Mouse (Mus musculus) kidney, embryonic 14.5 days (tissue): ENCODE measurements around the gene Sec63. TPM values are rescaled to one million over a fixed set of nuclear protein-coding genes. Genes with fewer than 3 reads are reported as not detected.
A peak's percentile ranks its signal among the peaks of the same experiment; 100 is the strongest.

ENCODE experiments used
- ATAC-seq: fragments of 200-750 bp; cut with Nextera tagmentation; 2 replicates; pipeline ENCODE4 v1.8.0; 2017; ENCODE audit warnings: moderate number of reproducible peaks, mild to moderate bottlenecking, moderate TSS enrichment, moderate library complexity; ENCODE audit not compliant: low FRiP score, low TSS enrichment
- H3K27ac ChIP-seq: fragments of 300-500 bp; sonication (generic); 2 replicates; pipeline ENCODE4 v1.5.1; 2014; ENCODE audit warnings: low read depth, mild to moderate bottlenecking, low read length, moderate library complexity, mixed read lengths
- H3K27me3 ChIP-seq: fragments of 300-500 bp; sonication (generic); 2 replicates; pipeline ENCODE4 v1.6.1; 2014; ENCODE audit warnings: mild to moderate bottlenecking, low read length; ENCODE audit not compliant: control insufficient read depth, insufficient read depth
- H3K36me3 ChIP-seq: fragments of 300-500 bp; sonication (generic); 2 replicates; pipeline ENCODE4 v1.6.1; 2014; ENCODE audit warnings: low read length, mixed read lengths; ENCODE audit not compliant: control insufficient read depth, insufficient read depth
- H3K4me1 ChIP-seq: fragments of 300-500 bp; sonication (generic); 2 replicates; pipeline ENCODE4 v1.6.1; 2014; ENCODE audit warnings: low read length, mixed read lengths; ENCODE audit not compliant: control insufficient read depth, insufficient read depth
- H3K4me2 ChIP-seq: fragments of 300-500 bp; sonication (generic); replicated peaks from 2 replicates; pipeline ENCODE4 v1.6.1; 2014; ENCODE audit warnings: low read depth, mild to moderate bottlenecking, low read length
- H3K4me3 ChIP-seq: fragments of 300-500 bp; sonication (generic); 2 replicates; pipeline ENCODE4 v1.5.1; 2014; ENCODE audit warnings: mild to moderate bottlenecking, low read length
- H3K9ac ChIP-seq: fragments of 300-500 bp; sonication (generic); 2 replicates; pipeline ENCODE4 v1.6.1; 2014; ENCODE audit warnings: low read depth, mild to moderate bottlenecking, low read length, moderate library complexity
- H3K9me3 ChIP-seq: fragments of 300-500 bp; sonication (generic); 2 replicates; pipeline ENCODE4 v1.6.1; 2016; ENCODE audit warnings: low read length; ENCODE audit not compliant: control insufficient read depth
- WGBS: fragments of 180-500 bp; shearing (Covaris S2); extraction: QIAGEN DNeasy Blood & Tissue Kit; methylation state at CpG from one replicate; pipeline ENCODE4 v1.1.7; 2014; 5-methylcytosine and 5-hydroxymethylcytosine counted together
- polyA plus RNA-seq: library from polyadenylated mRNA; unstranded; fragments of >200 nt; fragmentation: Nextera tagmentation; extraction: Ambion mirVana; gene quantifications from 2 replicates; pipeline ENCODE4 v1.2.1, GENCODE M21; 2014

The Sec63 gene
- polyA plus RNA-seq, 1 experiment from 2014 or later, result 27.0 TPM

- Histone ChIP-seq H3K36me3 (no peaks in the 10 kb centered on the region), H3K4me2 (no peak overlapping the region), H3K9me3 (no peaks in the 10 kb centered on the region), H3K4me3 (no peak overlapping the region), H3K27me3 (no peaks in the 10 kb centered on the region), H3K9ac (no peak overlapping the region), H3K4me1 (no peaks in the 10 kb centered on the region), H3K27ac (no peak overlapping the region)
- no peak for ATAC-seq
- WGBS, result 83% methylated on average over 2 of the region's 2 CpGs
Observed at GRCm38 (mm10) chr10:42754341-42754740, 7.0 kb upstream of the Sec63 start.

- no peak overlapping the region for H3K4me3 ChIP-seq
- no peaks in the 10 kb centered on the region for H3K9me3 ChIP-seq
- H3K27me3 ChIP-seq, result no peaks in the 10 kb centered on the region
- peaks cover 17% of the 10 kb centered on the region for H3K4me1 ChIP-seq
- no peaks in the 10 kb centered on the region for H3K36me3 ChIP-seq
- H3K9ac ChIP-seq, result no peak overlapping the region
- ATAC-seq, result no peak
- H3K27ac ChIP-seq, result no peak overlapping the region
- 90% methylated on average over 4 of the region's 4 CpGs for WGBS
- no peak overlapping the region for H3K4me2 ChIP-seq
Observed at GRCm38 (mm10) chr10:42759741-42760140, 1.6 kb upstream of the Sec63 start.

GRCm38 (mm10) chr10:42760329-42760728 lies 967 bp upstream of the Sec63 start:
- Histone ChIP-seq H3K27me3 (no peaks in the 10 kb centered on the region), H3K4me3 (no peak overlapping the region), H3K4me1 (peaks cover 23% of the 10 kb centered on the region), H3K9ac (no peak overlapping the region), H3K36me3 (no peaks in the 10 kb centered on the region), H3K4me2 (no peak overlapping the region), H3K9me3 (no peaks in the 10 kb centered on the region), H3K27ac (no peak overlapping the region)
- no peak for ATAC-seq
- 60% methylated on average over 8 of the region's 8 CpGs for WGBS

GRCm38 (mm10) chr10:42761901-42762669 lies 789 bp downstream of the Sec63 start:
- no peaks in the 10 kb centered on the region for H3K9me3 ChIP-seq
- H3K4me2 ChIP-seq, result peak overlapping the region; percentile 69
- ATAC-seq, result peak; percentile 73
- peak overlapping the region; percentile 97 for H3K9ac ChIP-seq
- WGBS, result under 1% methylated on average over 63 of the region's 66 CpGs
- H3K36me3 ChIP-seq, result no peaks in the 10 kb centered on the region
- no peaks in the 10 kb centered on the region for H3K27me3 ChIP-seq
- peaks cover 25% of the 10 kb centered on the region for H3K4me1 ChIP-seq
- peak overlapping the region; percentile 94 for H3K27ac ChIP-seq
- peak overlapping the region; percentile 93 for H3K4me3 ChIP-seq

- no peak for ATAC-seq
- Histone ChIP-seq H3K4me1 (peaks cover 25% of the 10 kb centered on the region), H3K4me2 (peak overlapping the region; percentile 69), H3K4me3 (peak overlapping the region; percentile 93), H3K9me3 (no peaks in the 10 kb centered on the region), H3K9ac (peak overlapping the region; percentile 97; the same call in 1 of the 2 replicates), H3K27me3 (no peaks in the 10 kb centered on the region), H3K36me3 (no peaks in the 10 kb centered on the region), H3K27ac (no peak overlapping the region; the same call in 1 of the 2 replicates)
- WGBS, result under 1% methylated on average over 6 of the region's 6 CpGs
Observed at GRCm38 (mm10) chr10:42762670-42763058, 1.4 kb downstream of the Sec63 start.

- 48% methylated on average over 4 of the region's 4 CpGs for WGBS
- Histone ChIP-seq H3K4me2 (peak overlapping the region; percentile 69), H3K4me1 (peaks cover 25% of the 10 kb centered on the region), H3K36me3 (no peaks in the 10 kb centered on the region), H3K27me3 (no peaks in the 10 kb centered on the region), H3K9ac (peak overlapping the region; percentile 97; the same call in 1 of the 2 replicates), H3K9me3 (no peaks in the 10 kb centered on the region), H3K27ac (no peak overlapping the region), H3K4me3 (peak overlapping the region; percentile 93)
- no peak for ATAC-seq
Observed at GRCm38 (mm10) chr10:42763246-42763645, 1.9 kb downstream of the Sec63 start.

GRCm38 (mm10) chr10:42765344-42765743 lies 4.0 kb downstream of the Sec63 start:
- H3K4me3 ChIP-seq, result no peak overlapping the region
- H3K36me3 ChIP-seq, result no peaks in the 10 kb centered on the region
- no peak overlapping the region for H3K27ac ChIP-seq
- no peak for ATAC-seq
- no peaks in the 10 kb centered on the region for H3K27me3 ChIP-seq
- H3K4me2 ChIP-seq, result no peak overlapping the region
- no peaks in the 10 kb centered on the region for H3K9me3 ChIP-seq
- H3K9ac ChIP-seq, result no peak overlapping the region
- peaks cover 25% of the 10 kb centered on the region for H3K4me1 ChIP-seq

GRCm38 (mm10) chr10:42775450-42775849 lies 14.2 kb downstream of the Sec63 start:
- H3K27ac ChIP-seq, result no peak overlapping the region
- 84% methylated on average over 3 of the region's 3 CpGs for WGBS
- no peaks in the 10 kb centered on the region for H3K9me3 ChIP-seq
- no peaks in the 10 kb centered on the region for H3K27me3 ChIP-seq
- no peak overlapping the region for H3K9ac ChIP-seq
- no peak overlapping the region for H3K4me2 ChIP-seq
- ATAC-seq, result no peak
- no peaks in the 10 kb centered on the region for H3K4me1 ChIP-seq
- no peaks in the 10 kb centered on the region for H3K36me3 ChIP-seq
- no peak overlapping the region for H3K4me3 ChIP-seq

- ATAC-seq, result no peak
- no peaks in the 10 kb centered on the region for H3K9me3 ChIP-seq
- no peak overlapping the region for H3K4me2 ChIP-seq
- WGBS, result 92% methylated on average over 2 of the region's 2 CpGs
- H3K36me3 ChIP-seq, result peaks cover 4% of the 10 kb centered on the region; the same call in 1 of the 2 replicates
- H3K9ac ChIP-seq, result no peak overlapping the region
- no peaks in the 10 kb centered on the region for H3K4me1 ChIP-seq
- H3K27ac ChIP-seq, result no peak overlapping the region
- no peak overlapping the region for H3K4me3 ChIP-seq
- H3K27me3 ChIP-seq, result no peaks in the 10 kb centered on the region
Observed at GRCm38 (mm10) chr10:42780753-42781152, 19.5 kb downstream of the Sec63 start.
